Mouse (Mus musculus) layer of hippocampus, adult 8-10 months (tissue): ENCODE data around the gene Lin54. TPM values are rescaled to one million over a fixed set of nuclear protein-coding genes. Genes with fewer than 3 reads are reported as not detected.

ENCODE experiments used
- DNase-seq, 2 experiments: peaks; one replicate each; pipeline ENCODE4 v3.0.0; 2022; ENCODE audit warnings: low spot score in 2 of 2
- total RNA-seq, 4 experiments: library from RNA; stranded (reverse); gene quantifications; 2 replicates each; pipeline ENCODE4 v1.2.4; 2022

The Lin54 gene
- total RNA-seq, result 10 to 100 TPM; 17.9 to 19.9 (median 19.3) TPM

DNA sequence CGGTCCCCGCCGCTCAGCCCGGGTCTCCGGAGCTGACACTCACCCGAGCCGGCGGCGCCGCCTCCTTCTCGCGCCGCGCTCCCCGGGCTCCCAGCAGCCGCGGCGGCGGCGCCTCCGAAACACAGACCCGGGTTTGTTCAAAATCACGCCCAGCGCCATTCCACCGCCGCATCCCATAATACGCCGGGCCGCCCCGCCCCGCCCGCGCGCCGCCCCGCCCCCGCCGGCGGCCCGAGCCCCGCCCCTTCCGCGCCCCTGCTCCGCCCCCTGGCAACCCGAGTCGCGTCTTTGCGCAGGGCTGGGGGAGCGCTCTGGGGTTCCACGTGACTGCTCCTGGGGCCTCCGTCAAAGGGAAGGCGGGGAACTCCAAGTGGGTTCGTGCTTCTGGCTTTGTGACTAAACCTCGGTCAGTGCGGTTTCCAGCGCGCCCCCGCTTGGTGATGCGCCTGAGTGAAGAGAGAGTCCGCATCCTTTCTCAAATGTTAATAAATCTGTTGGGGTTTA, at the start of gene Lin54:
Gene Lin54 (minus strand): TSS at position 182 of the 504 bp plus-strand sequence.
- DNase-seq, result peak; percentile 86 to 87

DNA sequence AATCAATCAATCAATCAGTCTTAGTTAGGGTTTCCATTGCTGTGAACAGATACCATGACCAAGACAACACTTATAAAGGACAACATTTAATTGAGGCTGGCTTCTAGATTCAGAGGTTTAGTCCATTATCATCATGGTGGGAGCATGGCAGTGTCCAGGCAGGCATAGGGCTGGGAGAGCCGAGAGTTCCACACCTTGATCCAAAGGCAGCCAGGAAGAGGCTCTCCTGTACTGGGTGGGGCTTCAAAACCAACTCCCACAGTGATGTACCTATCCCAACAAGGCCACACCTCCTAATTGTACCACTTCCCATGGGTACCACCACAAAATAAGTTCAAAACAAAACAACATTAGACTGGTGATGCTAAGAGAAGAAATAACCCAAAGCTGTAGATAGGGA, 49.7 kb upstream of the Lin54 start:
- DNase-seq, result no peak

DNA sequence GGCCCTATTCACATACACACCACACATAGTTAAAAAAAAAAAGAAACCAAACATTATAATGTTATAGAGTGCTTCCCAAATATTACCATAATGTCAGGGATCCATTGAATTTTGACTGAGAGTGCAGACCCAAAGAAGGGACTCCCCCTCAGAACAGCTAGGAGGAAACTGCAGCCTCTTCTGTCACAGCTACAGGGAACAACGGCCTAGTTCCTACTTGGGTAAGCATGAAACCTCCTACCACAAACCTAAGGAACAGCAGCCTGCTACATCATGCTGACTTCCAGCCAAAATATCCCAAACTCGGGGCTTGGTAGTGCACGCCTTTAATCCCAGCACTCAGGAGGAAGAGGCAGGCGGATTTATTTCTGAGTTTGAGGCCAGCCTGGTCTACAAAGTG, 48.9 kb upstream of the Lin54 start:
- no peak for DNase-seq

DNA sequence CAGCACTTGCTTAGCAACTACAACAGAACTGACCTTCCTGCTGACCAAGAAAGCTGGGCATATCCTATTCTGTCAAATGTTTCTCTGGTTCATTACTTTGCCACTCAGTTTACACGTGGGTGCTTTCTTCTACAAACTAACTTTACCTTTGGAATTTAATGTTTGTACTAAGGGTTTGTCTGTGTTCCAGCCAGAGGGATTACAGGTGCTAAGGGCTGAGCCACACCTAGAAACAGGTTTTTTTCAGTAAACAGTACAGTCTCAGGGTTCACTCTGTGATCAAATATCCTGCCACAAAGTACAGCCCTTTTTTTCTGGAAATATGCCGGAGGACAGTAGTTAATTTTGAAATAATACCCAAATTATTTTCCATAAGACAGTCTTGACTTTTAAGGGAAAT, 47.8 kb upstream of the Lin54 start:
- no peak for DNase-seq

DNA sequence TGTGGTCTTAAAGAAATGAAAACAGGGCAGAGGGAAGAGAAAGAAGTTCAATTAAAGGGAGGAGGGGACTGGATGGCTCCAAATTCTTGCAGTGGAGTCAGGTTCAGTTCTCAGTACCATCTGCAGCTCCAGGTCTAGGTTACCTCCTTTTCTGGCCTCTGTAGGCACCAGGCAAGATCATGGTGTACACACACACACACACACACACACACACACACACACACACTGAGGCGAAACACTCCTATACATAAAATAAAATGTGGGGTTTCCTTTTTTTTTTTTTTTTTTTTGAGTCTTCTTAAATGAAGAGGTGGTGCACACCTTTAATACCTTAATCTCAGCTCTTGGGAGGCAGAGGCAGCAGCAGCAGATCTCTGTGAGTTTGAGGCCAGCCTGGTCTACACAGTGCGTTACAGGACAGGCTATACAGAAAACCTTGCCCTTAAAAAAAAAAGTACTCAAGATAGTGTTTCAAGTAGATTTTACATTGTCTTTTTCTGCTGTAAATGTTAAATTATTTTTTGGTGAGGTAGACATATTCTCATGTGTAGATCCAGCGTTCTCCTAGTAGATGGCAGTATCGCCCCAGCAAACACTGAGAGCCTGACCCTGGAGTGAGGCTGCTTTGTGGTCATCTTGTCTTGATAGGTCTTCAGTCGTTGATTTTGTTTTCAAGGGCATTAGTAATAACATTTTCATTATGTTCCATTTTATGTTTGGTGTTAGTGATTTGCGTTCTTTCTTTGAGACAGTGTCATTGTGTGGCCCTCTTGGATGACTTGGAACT, 46.0 kb upstream of the Lin54 start:
- DNase-seq, result no peak

DNA sequence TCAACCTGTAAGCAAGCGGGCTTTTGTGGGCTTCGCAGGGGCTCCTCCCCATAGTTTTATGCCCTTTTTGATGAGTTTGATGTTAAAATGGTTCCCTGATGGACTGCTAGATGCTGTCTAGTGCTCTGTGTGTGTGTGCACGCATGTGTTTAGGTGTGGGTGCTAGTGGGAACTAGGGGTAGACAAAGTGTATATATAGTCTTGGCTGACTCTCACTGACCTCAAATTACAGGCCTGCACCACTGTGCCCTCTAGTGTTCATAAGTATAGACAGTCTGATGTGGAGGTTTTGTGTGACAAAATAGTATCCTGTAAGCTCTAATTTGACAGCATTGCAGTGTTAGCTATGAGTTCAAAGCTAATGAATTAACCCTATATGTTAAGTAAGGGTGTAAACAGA, 36.2 kb upstream of the Lin54 start:
- no peak for DNase-seq

DNA sequence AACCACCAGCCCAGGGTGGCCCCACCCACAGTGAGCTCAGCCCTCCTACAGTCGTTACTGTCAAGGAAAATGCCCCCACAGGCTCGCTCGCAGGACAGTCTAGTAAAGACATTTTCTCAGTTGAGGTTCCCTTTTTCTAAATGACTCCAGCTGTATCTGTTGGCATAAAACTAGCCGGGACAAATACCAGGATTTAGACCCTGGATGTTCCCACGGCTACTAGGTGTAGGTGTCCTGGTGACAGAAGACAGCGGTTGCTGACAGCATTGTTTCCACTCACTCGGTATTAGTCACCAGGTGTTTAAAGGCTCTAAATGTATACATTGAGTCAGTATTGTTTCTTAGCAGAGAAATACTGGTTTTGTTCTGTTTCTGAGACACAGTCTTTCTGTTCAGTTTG, 35.4 kb upstream of the Lin54 start:
- no peak for DNase-seq

DNA sequence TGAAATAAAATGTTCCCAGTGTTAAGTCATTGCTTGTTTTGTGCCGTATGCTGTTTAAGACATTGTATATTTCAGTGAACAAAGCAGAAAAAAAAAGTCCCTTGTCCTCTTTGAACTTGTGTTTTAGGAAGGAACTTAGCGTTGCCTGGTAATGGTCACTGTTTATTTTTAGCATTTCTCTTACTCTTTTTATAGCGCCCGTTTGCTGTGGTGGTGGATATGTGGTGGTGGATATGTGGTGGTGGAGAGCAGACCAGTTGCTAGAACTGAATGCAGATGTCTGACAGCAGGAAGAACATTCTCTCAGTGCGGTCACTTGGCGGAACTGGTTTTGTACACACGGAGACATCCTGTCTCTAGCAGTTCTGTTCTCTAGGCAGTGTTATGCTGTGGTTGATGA, 25.7 kb upstream of the Lin54 start:
- DNase-seq, result no peak

DNA sequence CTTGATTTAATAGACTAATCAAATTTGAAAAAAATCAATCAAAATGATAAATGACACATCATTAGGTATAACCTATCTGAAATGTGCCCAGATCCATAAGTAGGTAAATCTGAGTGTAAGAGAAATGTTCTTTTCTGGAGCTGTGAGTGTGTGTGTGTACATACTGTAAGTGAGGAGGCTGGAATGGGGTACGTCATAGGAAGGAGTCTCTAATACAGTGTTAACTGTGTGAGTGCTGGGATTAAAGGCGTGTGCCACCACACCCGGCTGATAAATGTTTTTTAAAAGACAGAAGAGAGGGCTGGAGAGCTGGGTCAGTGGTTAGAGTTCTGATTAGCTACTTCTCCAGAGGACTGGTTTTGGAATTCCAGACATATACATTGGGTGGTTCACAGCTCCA, 25.2 kb upstream of the Lin54 start:
- DNase-seq, result no peak

DNA sequence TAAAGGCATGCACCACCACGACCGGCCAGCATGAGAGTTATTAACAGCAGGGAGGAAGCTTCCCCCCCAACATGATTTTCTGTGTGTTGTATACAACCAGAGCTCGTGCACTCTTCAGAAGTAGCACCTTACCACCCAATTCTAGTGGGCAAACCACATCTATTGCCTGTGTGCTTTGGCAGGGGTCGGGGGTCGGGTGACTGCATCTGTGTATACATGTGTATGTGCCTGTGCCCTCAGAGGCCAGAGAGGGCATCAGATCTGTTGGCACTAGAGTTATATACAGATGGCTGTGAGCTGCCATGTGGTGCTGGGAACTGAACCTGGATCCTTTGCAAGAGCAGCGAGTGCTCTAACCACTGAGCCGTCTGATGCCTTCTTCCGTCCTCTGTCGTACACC, 24.5 kb upstream of the Lin54 start:
- DNase-seq, result no peak

DNA sequence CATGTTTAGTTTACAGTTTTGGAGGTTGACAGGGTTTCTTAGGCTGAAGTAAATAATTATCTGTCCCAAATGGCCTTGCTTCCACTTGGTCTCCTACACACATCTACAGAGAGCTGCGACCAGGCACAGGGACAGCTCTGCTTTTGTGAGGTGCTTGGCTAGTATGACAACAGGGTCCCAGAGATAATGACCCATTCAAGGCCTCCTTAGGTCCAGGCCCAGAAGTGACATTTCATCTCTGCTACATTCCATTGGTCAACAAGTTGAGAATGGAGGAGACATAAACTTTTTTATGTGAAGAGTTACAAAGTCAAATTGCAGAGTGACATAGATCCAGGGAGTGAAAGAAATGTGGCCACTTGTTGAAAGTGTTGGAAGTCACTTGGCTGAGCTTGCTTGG, 22.9 kb upstream of the Lin54 start:
- no peak for DNase-seq

DNA sequence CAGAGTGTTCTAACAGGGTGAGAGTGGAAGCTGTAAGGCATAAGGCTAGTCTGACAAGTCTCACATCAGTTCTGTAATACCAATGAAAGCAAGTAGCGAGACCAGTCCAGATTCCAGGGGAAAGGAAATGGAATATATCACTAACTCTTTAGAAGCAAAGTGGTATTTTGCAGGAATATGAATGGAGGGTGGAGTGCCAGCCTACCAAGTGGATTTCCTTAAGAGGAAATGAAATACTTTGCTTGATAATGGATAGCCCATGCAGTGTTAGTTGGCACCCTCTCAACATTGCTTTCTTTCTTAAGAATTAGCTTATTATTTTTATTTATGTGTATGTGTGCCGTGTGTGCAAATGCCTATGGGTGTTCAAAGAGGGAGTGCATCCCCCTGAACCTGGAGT, 19.8 kb upstream of the Lin54 start:
- no peak for DNase-seq

DNA sequence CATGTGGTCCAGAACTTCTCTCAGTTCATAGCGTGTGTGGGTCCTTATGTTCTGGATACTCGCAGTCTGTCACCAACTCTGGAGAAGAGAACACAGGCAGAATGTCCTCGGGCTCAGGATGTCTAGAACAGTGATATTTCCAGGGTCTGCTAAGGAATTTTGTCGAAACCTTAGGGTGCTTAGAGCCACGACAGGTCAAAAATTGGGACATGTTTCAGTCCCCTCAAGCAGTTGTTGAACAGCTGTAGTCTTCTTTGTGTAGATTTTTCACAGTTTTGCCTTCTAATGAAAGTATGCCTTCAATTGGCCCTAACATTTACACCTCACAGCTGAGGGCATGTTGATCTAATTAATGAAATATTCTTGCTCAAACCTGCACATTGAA, 18.6 kb upstream of the Lin54 start:
- DNase-seq, result no peak

DNA sequence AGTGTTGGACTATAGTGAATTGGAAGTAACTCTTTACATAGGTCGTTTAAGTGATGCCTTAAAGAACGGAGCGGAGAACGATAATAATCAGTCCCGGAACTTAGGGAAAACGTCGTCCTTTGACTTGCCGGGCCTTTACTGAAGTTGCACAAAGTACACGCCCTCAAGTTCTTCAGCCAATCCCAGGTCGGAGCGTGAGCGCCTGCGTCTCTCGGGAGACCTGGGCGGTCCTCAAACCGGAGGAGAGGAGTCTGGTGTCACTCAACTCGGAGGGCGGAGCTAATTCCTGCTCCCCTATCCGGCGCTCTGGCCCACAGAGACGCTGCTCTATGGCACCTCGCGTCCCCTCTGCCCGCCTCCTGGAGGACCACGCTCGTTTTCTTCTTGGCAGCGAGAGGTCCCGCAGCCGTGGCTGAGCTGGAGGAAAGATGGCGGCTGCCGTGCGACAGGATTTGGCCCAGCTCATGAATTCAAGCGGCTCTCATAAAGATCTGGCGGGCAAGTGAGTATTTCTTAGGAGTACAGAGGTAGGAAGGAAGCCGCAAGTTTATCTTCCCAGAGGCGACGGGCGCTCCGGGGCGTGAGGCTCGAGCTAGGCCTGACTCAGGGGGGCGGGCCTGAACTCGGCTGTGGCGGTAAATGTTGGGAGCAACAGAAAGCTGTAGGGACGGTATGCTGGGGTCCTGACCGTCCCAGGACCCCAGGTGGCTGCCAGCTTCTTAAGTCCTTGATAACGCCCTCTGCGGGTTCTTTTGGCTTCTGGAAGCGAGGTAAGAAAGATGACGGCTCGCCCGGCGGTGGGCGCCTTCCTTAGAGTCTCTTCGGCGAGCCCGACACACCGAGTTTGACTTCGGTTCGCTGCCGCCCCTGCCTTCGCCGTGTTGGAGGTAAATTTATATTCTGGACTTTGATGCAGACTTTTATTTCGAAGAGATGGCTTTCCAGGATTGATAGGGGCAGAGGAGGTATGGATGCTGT, 17.9 kb upstream of the Lin54 start, which contains the start of gene Cops4:
Gene Cops4 (plus strand): TSS at position 261 of the 978 bp plus-strand sequence.
- DNase-seq, result peak; percentile 97 to 98

DNA sequence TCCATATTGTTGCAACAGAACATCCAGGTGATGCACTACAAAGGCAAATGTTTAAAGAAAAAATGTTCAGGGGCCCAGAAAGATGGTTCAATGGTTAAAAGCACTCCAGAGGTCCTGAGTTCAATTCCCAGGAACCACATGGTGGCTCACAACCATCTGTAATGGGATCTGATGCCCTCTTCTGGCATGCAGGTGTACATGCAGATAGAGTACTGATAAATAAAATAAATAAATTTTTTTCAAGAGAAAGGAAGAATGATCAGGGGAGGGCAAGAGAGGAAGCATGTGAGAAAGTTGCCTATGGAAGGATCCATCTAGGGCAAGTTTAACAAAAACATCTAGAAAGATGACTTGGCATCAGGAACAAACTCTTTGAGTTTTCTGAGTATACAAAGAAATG, 12.1 kb upstream of the Lin54 start:
- no peak for DNase-seq

DNA sequence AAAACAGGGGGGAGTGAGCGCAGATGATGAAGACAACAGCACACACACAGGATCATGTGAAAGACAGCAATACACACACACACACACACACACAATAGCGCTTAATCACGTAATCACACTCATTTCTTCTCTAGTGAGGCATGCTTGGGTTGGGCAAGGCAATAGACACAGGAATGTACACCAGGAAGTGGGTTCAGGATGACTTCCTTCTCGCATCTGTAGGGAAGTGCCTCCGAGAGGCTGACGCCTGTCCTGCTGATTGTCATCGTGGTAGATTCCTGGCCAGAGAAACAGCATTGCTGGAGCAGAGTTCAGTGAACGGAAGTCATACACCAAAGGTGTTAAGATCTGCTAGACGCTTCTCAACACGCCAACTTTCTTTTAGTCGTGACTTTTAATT, 8.8 kb upstream of the Lin54 start:
- no peak for DNase-seq

DNA sequence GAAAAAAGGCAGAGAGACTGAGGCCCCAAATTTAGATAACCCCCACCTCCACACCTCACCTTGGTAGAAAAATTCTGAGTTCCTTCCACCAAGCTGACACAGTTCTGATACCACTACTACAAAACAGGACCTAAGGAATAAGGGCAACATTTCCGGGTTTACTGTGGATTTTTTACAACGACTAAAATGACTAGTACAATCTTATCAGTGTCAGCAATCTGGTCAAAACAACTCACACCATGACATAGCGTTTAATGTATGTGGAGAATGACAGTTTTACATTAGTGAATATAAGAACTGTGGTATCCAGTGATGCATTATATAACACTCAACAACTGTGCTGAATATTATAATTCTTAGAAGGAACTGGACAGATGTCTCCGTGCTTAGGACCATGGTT, 828 bp upstream of the Lin54 start:
- no peak for DNase-seq

DNA sequence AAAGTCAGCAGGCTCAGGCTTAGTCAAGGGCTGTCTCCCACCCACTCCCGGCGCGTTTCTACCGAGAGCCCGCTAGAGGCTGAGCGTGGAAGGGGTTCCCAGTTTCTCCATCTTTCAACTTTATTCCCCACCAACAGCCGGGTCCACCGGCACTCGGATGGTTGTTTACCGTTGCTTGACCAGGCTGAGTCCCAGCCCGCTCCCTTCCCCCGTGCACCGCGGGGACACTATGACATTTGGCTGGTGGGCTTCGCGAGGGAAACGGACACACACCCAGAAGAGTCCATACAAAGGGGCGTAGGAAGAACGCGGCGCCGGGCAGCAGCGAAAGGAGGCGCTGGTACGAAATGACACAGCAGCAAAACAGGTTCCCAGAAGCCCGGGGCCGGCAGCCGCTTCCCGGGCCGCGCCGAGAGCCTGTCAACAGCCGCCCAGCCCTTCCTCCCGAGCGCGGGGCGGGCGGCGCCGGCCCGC, 571 bp downstream of the Lin54 start:
- DNase-seq, result peak; percentile 21 to 29

DNA sequence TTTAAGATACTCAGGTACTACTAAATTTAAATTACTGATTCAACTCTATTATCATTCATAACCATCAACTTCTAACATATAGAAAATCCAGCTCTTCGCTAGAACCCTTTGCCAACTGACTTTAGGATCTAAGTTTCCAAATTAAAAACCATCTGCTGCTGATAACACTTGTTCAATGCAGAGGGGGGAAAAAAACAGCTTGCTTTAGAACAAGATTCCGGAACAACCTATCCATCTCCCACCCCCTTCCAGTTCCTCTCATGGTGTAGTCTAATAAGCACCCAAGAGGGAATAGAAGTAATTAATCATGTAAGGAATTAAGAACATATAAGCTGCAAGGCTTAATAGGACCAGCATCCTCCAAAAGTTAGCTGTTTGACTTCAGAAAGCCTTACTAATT, 1.2 kb downstream of the Lin54 start:
- DNase-seq, result no peak

DNA sequence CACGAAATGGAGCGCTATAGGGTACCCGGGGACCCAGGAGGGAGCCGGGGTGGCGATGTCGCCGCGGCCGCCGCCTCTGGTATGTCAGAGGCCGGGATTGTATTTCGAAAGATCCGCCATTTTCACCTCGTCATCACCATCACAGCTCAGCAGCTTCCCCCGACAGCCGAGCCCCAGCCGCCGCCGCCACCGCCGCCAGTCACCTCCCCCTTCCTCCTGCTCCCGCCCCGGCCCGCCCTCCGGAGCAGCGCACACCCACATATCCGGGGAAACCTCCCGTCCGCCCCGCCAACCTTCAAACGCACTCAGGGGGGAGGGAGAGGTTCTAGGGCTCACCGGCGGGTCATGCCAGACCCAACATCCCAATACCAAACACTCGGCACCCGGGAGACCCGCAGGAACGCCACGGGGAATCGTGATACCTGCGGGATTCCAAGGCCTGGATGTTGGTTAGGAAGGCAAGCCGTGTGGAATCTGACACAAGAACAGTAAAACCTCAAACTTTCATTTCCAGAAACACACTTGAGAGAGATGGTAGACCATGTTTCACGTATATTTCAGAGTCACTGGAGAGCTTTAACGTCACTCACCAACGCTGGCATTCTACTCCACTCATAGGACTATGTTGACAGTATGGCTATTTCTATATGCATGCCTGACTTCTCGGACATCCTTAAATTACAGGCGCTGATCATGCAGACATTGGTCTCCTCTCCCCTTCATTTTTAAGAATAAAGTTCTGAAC, 1.8 kb downstream of the Lin54 start:
- DNase-seq, result peak; percentile 49 to 55

DNA sequence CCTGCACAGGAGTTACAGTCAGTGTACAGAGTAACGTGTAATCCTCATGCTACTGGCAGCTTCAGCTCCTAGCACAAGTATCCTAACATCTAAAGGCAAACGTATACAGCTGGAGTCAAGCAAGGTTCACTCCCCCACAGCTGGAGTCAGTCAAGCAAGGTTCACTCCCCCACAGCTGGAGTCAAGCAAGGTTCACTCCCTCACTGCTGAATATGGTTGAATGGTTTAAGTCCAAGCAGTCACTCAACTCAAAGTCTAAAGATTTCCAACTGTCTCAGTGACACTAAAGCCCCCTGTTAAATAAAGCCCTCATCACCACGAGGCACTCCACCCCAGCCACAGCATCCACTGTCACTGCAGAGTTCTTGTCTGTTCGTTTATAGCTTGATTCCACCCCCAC, 8.7 kb downstream of the Lin54 start:
- DNase-seq, result no peak
